Mouse (Mus musculus): Measurements from ENCODE around the gene Gm3336. TPM values are rescaled to one million over a fixed set of nuclear protein-coding genes. Genes with fewer than 3 reads are reported as not detected.
A peak's percentile ranks its signal among the peaks of the same experiment; 100 is the strongest.

Gm3336 gene
- polyA plus RNA-seq, 1 experiment from 2014 or later, result not detected

DNA sequence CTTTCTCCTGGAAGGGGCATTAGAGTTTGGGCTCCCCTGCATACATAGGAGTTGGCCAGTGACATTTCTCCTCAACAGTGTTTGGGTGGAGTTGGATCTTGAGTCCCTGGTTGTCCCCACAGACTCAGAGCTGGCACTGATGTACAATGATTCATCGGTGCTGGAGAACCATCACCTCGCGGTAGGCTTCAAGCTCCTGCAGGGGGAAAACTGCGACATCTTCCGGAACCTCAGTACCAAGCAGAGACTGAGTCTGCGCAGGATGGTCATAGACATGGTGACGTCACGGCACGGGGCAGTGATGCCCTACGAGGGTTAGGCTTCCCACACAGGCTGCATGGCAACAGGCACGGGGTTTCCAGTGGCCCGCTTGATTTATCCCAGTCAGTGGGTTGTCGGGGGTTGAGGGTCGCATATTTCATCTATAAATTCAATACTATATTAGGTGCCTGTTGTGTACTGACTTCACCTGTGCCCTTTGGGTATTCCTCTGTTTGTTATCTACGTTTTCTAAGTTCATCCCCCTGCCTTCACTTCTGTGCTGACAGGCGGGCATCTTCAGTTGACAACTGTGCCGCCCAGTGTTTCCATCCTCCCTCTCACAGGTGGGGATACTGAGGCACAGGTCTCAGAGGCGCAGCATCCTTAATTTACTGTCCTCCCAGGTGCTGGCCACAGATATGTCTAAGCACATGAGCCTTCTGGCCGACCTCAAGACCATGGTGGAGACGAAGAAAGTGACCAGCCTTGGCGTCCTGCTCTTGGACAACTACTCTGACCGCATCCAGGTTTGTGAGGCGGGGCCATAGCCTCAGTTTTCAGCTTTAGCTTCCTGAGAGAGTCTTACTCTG, 30.1 kb downstream of the Gm3336 start:
- H3K4me2 ChIP-seq, result no peak overlapping the region
- H3K9ac ChIP-seq, result no peak overlapping the region
- peaks cover 14% of the 10 kb centered on the region for H3K4me1 ChIP-seq (replicated peaks)
- peaks cover 72% of the 10 kb centered on the region for H3K27me3 ChIP-seq (replicated peaks)
- H3K9me3 ChIP-seq (replicated peaks), result no peaks in the 10 kb centered on the region
- no peaks in the 10 kb centered on the region for H3K36me3 ChIP-seq
- no peak overlapping the region for H3K4me3 ChIP-seq
- H3K27ac ChIP-seq (ENCODE audit: poor library complexity, severe bottlenecking), result no peak overlapping the region
- ATAC-seq (ENCODE audit: insufficient number of reproducible peaks, low FRiP score), result no peak
- 76% methylated on average over 23 of the region's 23 CpGs for WGBS

DNA sequence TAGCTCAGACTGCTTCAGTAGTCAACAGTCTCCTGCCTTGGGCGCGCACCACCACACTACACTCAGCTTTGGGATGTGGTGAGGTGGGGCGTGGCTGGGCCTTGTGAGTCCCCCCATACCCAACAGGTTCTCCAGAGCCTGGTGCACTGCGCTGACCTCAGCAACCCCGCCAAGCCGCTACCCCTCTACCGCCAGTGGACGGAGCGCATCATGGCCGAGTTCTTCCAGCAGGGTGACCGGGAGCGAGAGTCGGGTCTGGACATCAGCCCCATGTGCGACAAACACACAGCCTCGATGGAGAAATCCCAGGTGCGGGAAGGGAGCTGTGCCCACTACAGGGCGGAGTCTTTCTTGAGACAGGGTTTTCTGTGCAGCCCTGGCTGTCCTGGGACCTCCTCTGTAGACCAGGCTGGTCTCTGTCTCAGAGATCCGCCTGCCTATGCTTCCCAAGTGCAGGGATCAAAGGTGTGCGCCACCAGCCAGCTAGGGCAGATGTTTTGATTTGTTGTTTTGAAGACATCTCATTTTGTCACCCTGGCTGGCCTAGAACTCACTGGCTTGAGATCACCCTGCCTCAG, 30.8 kb downstream of the Gm3336 start:
- H3K36me3 ChIP-seq, result no peaks in the 10 kb centered on the region
- no peak overlapping the region for H3K4me3 ChIP-seq
- WGBS, result 73% methylated on average over 19 of the region's 19 CpGs
- peaks cover 64% of the 10 kb centered on the region for H3K27me3 ChIP-seq (replicated peaks)
- no peak for ATAC-seq (ENCODE audit: insufficient number of reproducible peaks, low FRiP score)
- peaks cover 15% of the 10 kb centered on the region for H3K4me1 ChIP-seq (replicated peaks)
- H3K9me3 ChIP-seq (replicated peaks), result no peaks in the 10 kb centered on the region
- no peak overlapping the region for H3K27ac ChIP-seq (ENCODE audit: poor library complexity, severe bottlenecking)
- H3K4me2 ChIP-seq, result no peak overlapping the region
- H3K9ac ChIP-seq, result no peak overlapping the region

DNA sequence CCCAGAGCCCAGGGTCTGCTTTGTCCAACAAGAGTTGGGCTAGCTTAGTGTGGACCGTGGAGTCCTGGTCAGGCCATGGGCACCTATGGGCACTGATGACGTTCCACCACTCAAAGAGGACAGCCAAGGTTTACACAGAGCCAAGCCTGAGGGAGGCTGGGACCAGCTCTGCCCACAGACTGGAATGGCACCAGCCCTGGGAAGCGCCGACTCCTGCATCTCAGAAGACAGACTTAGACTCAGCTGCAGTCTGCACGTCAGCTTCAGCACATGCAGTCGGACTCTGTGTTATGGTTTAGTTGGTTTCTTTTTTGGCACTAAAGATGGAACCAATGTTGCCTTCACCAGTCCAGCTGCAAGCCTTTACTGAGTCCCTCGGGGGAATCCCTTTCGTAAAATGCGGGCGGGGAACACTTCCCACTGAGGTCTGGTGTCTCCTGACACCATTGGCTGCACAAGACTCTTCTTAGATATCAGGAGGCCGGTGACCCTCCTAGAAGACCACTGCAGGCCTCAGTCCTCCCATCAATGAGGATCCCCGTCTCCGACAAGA, 31.9 kb downstream of the Gm3336 start:
- Histone ChIP-seq H3K4me3 (no peak overlapping the region), H3K27me3 (replicated peaks) (peaks cover 54% of the 10 kb centered on the region)

DNA sequence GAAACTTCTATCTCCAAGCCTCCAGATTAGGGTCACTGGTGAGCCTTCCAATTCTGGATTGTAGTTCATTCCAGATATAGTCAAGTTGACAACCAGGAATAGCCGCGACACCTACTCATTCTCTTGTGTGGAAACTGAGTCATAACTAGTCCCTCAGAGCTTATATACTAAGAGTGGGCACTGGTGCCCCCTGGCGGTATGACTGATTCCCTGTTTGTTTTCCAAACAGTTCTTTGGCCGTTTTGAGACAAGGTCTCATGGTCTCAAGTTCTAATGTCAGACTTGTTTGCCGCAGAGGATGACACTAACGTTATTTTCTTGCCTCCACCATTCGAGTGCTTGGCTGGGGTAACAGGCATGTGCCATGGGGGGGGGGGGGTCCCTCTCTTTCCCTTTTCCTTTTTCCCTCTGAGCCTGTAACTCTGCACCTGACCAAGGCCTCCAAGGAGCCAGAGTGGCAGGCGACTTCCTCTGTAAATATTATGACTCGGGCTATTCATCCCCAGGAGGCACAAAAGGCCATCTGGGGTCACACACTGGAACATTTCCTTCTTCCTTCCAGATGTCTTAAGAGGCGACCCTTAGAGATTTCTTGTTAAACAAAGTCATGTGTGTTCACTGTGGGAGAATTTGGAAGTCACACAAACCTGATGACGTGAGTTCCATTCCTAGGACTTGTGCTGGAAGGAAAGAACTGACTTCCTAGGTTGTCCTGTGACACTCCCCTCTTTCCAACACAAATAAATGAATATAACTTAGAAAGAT, 33.8 kb downstream of the Gm3336 start:
- peak overlapping the region; percentile 59; the same call in 1 of the 2 replicates for H3K4me2 ChIP-seq
- H3K4me3 ChIP-seq, result no peak overlapping the region
- H3K9me3 ChIP-seq (replicated peaks), result no peaks in the 10 kb centered on the region
- 33% methylated on average over 11 of the region's 11 CpGs for WGBS
- H3K36me3 ChIP-seq, result peaks cover 14% of the 10 kb centered on the region
- no peak for ATAC-seq (ENCODE audit: insufficient number of reproducible peaks, low FRiP score)
- peaks cover 26% of the 10 kb centered on the region for H3K4me1 ChIP-seq (replicated peaks)
- H3K27ac ChIP-seq (ENCODE audit: poor library complexity, severe bottlenecking), result peak overlapping the region; percentile 75
- no peak overlapping the region for H3K9ac ChIP-seq
- peaks cover 39% of the 10 kb centered on the region for H3K27me3 ChIP-seq (replicated peaks)

More for the DNA sequence above, 31.9 kb downstream of the Gm3336 start:
- ATAC-seq (ENCODE audit: insufficient number of reproducible peaks, low FRiP score), result no peak
- H3K27ac ChIP-seq (ENCODE audit: poor library complexity, severe bottlenecking), result no peak overlapping the region
- peaks cover 18% of the 10 kb centered on the region for H3K4me1 ChIP-seq (replicated peaks)
- H3K9ac ChIP-seq, result no peak overlapping the region
- no peak overlapping the region for H3K4me2 ChIP-seq
- 80% methylated on average over 13 of the region's 13 CpGs for WGBS
- no peaks in the 10 kb centered on the region for H3K9me3 ChIP-seq (replicated peaks)
- no peaks in the 10 kb centered on the region for H3K36me3 ChIP-seq

DNA sequence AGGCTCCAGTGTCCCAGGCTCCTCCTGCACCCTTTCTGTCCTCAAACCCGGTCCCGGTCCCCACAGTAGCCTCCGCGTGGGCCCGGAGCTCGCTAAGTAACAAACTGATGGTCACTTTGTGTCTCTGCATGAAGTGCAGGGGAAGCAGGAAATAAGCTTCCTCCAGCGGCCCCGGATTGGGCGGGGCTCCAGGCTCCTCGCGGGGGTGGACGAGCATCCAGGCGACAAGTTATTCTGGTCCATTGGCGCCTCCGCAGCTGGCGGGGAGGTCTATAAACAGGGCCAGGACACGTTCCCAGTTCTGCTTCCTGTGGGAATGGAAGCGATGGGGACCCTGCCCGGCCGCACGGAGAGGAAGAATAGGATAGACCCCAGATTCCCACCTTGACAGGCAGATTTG, 34.8 kb downstream of the Gm3336 start:
- H3K27ac ChIP-seq (ENCODE audit: poor library complexity, severe bottlenecking), result peak overlapping the region; percentile 75
- WGBS, result 14% methylated on average over 21 of the region's 21 CpGs
- H3K27me3 ChIP-seq (replicated peaks), result peaks cover 29% of the 10 kb centered on the region
- peak overlapping the region; percentile 48 for H3K9ac ChIP-seq
- peak overlapping the region; percentile 19 for H3K4me3 ChIP-seq
- peaks cover 24% of the 10 kb centered on the region for H3K36me3 ChIP-seq
- no peaks in the 10 kb centered on the region for H3K9me3 ChIP-seq (replicated peaks)
- peak overlapping the region; percentile 59 for H3K4me2 ChIP-seq
- H3K4me1 ChIP-seq (replicated peaks), result peaks cover 26% of the 10 kb centered on the region
- no peak for ATAC-seq (ENCODE audit: insufficient number of reproducible peaks, low FRiP score)

DNA sequence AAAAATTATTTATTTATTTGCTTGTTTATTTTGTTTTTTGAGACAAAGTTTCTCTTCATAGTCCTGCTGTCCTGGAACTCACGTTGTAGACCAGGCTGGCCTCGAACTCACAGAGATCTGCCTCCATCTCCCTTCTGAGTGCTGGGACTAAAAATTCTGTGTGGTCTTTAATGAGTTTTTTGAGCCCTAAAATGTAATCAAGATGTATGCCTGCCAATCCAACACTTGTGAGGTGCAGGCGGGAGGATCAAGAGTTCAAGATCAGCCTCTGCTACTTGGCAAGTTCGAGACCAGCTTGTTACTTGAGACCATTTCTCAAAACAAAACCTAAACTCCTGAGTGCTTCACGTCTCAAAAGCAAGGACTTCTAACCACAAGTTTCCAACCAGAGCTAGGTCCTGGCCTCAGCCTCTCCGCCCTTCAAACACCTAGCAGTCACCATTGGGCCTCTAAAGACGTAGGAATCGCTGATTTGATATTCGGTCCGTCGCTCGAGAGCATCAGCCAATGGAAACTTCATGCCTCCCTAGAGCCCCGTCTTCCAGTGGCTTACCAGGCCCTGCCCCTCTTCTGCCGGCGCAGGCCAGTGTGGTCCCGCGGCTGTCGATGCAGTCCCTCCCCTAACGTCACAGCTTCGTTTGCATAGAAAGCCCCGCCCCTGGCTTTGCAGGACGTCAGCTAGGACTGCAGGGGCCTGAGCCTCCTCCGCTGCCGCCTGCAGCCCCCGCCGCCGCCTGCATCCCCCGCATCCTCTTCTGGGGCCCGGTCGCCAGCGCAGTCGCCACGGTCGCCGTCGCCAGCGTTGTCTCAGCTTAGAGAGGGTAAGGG, 35.9 kb downstream of the Gm3336 start, which contains the start of gene Rab3a:
Gene Rab3a (plus strand): TSS at position 637 of the 828 bp plus-strand sequence.
- peak within 1 kb of the TSS; percentile 99 for H3K4me2 ChIP-seq
- 8% methylated on average over 37 of the region's 37 CpGs for whole genome bisulfite sequencing
- H3K27ac ChIP-seq (ENCODE audit: poor library complexity, severe bottlenecking), result peak within 1 kb of the TSS; percentile 75
- H3K9me3 ChIP-seq (replicated peaks), result no peaks in the 10 kb centered on the region
- peak within 1 kb of the TSS; percentile 89 for H3K9ac ChIP-seq
- peak within 1 kb of the TSS; percentile 73 for H3K4me3 ChIP-seq
- peaks cover 29% of the 10 kb centered on the region for H3K36me3 ChIP-seq
- H3K27me3 ChIP-seq (replicated peaks), result peaks cover 18% of the 10 kb centered on the region
- peaks cover 35% of the 10 kb centered on the region for H3K4me1 ChIP-seq (replicated peaks)
- ATAC-seq (ENCODE audit: insufficient number of reproducible peaks, low FRiP score), result peak; percentile 96

DNA sequence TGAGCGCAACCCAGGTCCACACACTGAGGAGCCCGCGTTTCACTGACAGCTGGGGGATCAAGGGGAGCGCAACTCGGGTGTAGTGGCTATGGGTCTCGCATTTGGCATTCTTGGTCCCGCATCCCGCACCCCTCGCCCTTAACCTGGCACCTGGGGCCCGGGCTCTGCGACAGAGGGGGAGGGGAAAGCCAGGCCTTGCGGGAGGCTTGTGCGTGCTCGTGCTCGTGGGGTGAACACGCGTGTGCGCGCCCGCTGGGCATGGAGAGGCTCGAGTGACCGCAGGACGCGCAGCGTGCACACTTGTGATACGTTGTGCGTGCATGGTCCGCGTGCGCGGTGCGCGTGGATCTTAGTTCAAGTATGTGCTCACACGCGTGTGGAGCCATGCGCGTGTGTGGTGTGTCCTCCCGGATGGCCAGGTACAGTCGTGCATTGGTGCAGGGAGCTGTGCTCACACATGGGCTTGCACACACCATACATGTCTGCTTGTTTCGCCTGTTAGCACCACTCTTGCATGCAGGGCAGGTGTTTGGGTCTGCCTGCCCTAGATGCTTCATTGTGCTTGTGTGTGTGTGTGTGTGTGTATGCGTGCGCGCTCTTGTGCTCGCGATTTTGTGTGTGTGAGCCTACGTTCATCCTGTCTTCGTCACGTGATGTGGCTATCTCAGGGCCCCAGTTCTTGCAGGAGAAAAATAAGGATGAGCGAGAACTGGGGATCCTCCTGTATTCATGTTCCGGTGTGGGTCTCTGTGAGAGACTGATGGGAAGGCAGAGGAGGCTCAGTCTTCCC, 36.7 kb downstream of the Gm3336 start:
- peak; percentile 15 for ATAC-seq (ENCODE audit: insufficient number of reproducible peaks, low FRiP score)
- Histone ChIP-seq H3K4me3 (peak overlapping the region; percentile 73), H3K9me3 (replicated peaks) (no peaks in the 10 kb centered on the region), H3K4me2 (peak overlapping the region; percentile 99), H3K4me1 (replicated peaks) (peaks cover 43% of the 10 kb centered on the region), H3K27ac (ENCODE audit: poor library complexity, severe bottlenecking) (peak overlapping the region; percentile 55), H3K9ac (peak overlapping the region; percentile 89), H3K36me3 (peaks cover 29% of the 10 kb centered on the region), H3K27me3 (replicated peaks) (peaks cover 10% of the 10 kb centered on the region)
- 17% methylated on average over 50 of the region's 50 CpGs for WGBS

DNA sequence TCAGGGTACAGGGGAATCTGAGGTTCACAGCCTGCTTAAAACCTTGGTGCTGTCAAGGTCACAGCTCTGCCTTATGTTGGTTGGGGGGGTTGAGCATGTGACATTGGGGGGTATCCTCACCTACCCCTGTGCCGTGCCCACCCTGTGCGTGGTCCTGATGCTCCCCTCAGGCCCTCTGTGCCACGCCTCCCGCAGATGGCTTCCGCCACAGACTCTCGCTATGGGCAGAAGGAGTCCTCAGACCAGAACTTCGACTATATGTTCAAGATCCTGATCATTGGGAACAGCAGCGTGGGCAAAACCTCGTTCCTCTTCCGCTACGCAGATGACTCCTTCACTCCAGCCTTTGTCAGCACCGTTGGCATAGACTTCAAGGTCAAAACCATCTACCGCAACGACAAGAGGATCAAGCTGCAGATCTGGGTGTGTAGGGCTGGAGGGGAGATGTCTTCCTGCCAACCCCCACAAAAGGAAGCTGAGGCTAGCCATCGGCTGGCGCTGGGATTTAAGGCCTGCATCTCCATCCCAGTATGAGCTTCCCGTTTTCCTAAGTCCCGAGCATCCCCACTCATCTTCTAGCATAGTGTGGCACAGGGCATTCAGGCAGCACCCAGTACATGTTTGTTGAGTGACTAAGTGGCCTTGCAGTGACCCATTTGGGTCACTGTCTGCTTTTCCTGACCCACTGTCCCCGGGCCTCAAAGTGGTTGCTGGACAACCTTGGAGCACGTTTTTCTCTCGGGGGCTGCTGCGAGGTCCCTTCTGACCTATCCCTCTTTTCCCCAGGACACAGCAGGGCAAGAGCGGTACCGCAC, 37.5 kb downstream of the Gm3336 start:
- H3K4me3 ChIP-seq, result peak overlapping the region; percentile 73; the same call in 1 of the 2 replicates

DNA sequence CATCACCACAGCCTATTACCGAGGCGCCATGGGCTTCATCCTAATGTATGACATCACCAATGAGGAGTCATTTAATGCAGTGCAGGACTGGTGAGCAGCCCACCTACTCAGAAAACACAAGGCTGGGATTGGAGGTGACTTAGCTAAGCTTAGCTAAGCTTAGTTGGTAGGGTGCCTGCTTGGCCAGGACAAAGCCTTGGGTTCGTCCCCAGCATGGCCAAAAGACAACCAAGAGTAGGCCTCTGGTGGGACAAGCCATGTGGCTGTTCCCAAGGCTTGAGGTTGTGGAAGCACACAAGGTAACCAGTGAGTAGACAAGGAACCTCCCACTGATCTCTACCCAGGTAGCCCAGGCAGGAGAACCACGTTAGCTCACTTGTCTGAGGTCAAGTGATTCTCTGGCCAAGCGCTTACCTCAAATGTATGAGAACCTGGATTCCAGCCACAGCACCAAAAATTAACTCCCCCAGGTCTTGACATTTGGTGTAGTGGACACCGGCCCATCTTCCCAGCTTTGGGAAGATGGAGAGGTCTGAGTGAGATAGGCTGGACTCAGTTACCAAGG, 38.2 kb downstream of the Gm3336 start:
- H3K4me3 ChIP-seq, result no peak overlapping the region
- peaks cover 47% of the 10 kb centered on the region for H3K4me1 ChIP-seq (replicated peaks)
- H3K27me3 ChIP-seq (replicated peaks), result peaks cover 5% of the 10 kb centered on the region; the same call in 1 of the 2 replicates
- WGBS, result 93% methylated on average over 6 of the region's 6 CpGs
- no peaks in the 10 kb centered on the region for H3K9me3 ChIP-seq (replicated peaks)
- no peak overlapping the region for H3K4me2 ChIP-seq
- peaks cover 29% of the 10 kb centered on the region for H3K36me3 ChIP-seq
- ATAC-seq (ENCODE audit: insufficient number of reproducible peaks, low FRiP score), result no peak
- H3K27ac ChIP-seq (ENCODE audit: poor library complexity, severe bottlenecking), result no peak overlapping the region
- H3K9ac ChIP-seq, result no peak overlapping the region

More for the DNA sequence above, 37.5 kb downstream of the Gm3336 start:
- Histone ChIP-seq H3K9ac (no peak overlapping the region), H3K27ac (ENCODE audit: poor library complexity, severe bottlenecking) (no peak overlapping the region), H3K4me2 (peak overlapping the region; percentile 99), H3K27me3 (replicated peaks) (peaks cover 5% of the 10 kb centered on the region; the same call in 1 of the 2 replicates), H3K4me1 (replicated peaks) (peaks cover 47% of the 10 kb centered on the region), H3K36me3 (peaks cover 29% of the 10 kb centered on the region), H3K9me3 (replicated peaks) (no peaks in the 10 kb centered on the region)
- ATAC-seq (ENCODE audit: insufficient number of reproducible peaks, low FRiP score), result no peak
- WGBS, result 83% methylated on average over 24 of the region's 24 CpGs

Measured in heart, embryonic 12.5 days (tissue).